Mouse (Mus musculus) fibroblast of lung, adult 2 months (primary cell): Measurements from ENCODE around the gene Lamc1.

Source experiments
- DNase-seq: peaks from one replicate; pipeline ENCODE4 v3.0.0-alpha.2; 2011; ENCODE audit warnings: low read depth

Gene Lamc1

GRCm38 (mm10) chr1:153191943-153192329, 140.7 kb downstream of the Lamc1 start:
- DNase-seq: no peak

GRCm38 (mm10) chr1:153191237-153191942, 141.2 kb downstream of the Lamc1 start:
- DNase-seq: no peak

- DNase-seq: no peak
Measured at GRCm38 (mm10) chr1:153188081-153188480, 144.5 kb downstream of the Lamc1 start.

GRCm38 (mm10) chr1:153185828-153186803, 146.5 kb downstream of the Lamc1 start, which contains the start of gene Lamc2:
Gene Lamc2, minus strand, starts transcription at chr1:153186447.
- no peak for DNase-seq

GRCm38 (mm10) chr1:153180586-153181289, 151.8 kb downstream of the Lamc1 start:
- no peak for DNase-seq

- DNase-seq: no peak
Measured at GRCm38 (mm10) chr1:153180160-153180559, 152.4 kb downstream of the Lamc1 start.

GRCm38 (mm10) chr1:153174801-153175200, 157.8 kb downstream of the Lamc1 start:
- DNase-seq: no peak

GRCm38 (mm10) chr1:153173276-153173675, 159.3 kb downstream of the Lamc1 start:
- peak; percentile 39 for DNase-seq

- DNase-seq: no peak
Measured at GRCm38 (mm10) chr1:153172291-153172731, 160.3 kb downstream of the Lamc1 start.

GRCm38 (mm10) chr1:153171011-153171410, 161.6 kb downstream of the Lamc1 start:
- no peak for DNase-seq
